Mouse (Mus musculus) midbrain, embryonic 12.5 days (tissue): ENCODE results near the gene Glis2. TPM values are rescaled to one million over a fixed set of nuclear protein-coding genes. Genes with fewer than 3 reads are reported as not detected.

ENCODE experiments used
- polyA plus RNA-seq: library from polyadenylated mRNA; unstranded; fragments of >200 nt; fragmentation: Nextera tagmentation; extraction: Ambion mirVana; gene quantifications from 2 replicates; pipeline ENCODE4 v1.2.1, GENCODE M21; 2016

Glis2 gene
- polyA plus RNA-seq, 1 experiment from 2014 or later = 28.2 TPM

Other genes starting within 250 kb of the Glis2 start
- gene Adcy9, start 174.2 kb upstream of the Glis2 start, polyA plus RNA-seq = 2.2 and 2.7 TPM in 2 replicates
- gene Srl, start 52.9 kb upstream of the Glis2 start, polyA plus RNA-seq = 21.5 and 22.1 TPM in 2 replicates
- gene Tfap4, start 34.9 kb upstream of the Glis2 start, polyA plus RNA-seq = 17.8 and 19.2 TPM in 2 replicates
- gene Pam16, start 30.3 kb downstream of the Glis2 start, polyA plus RNA-seq = 112 and 123 TPM in 2 replicates
- gene Vasn, start 45.2 kb downstream of the Glis2 start, polyA plus RNA-seq = 7.7 and 11.1 TPM in 2 replicates
- gene Dnaja3, start 45.3 kb downstream of the Glis2 start, polyA plus RNA-seq = 55.9 and 58.5 TPM in 2 replicates
- 21.7 and 22.6 TPM in 2 replicates for gene Coro7, start 85.1 kb downstream of the Glis2 start, polyA plus RNA-seq
- 131 and 141 TPM in 2 replicates for gene Nmral1, start 124.6 kb downstream of the Glis2 start, polyA plus RNA-seq
- gene Hmox2, start 131.6 kb downstream of the Glis2 start, polyA plus RNA-seq = 70.1 and 81.0 TPM in 2 replicates
- 95.4 and 100 TPM in 2 replicates for gene Cdip1, start 195.6 kb downstream of the Glis2 start, polyA plus RNA-seq
- 0.69 and 0.75 TPM in 2 replicates for gene 4930562C15Rik, start 240.7 kb downstream of the Glis2 start, polyA plus RNA-seq